Mouse (Mus musculus) hindbrain, embryonic 10.5 days (tissue): Measurements from ENCODE around the gene Trmt1l. TPM values are rescaled to one million over a fixed set of nuclear protein-coding genes. Genes with fewer than 3 reads are reported as not detected.
A peak's percentile ranks its signal among the peaks of the same experiment; 100 is the strongest.
"Not testable (repeated sequence)": the region's sequence is repeated elsewhere in the genome, so short reads cannot be mapped to it uniquely, and the experiment has no call there.

Experiments
- DNase-seq: peaks from one replicate; pipeline ENCODE4 v3.0.0-alpha.2; 2017; ENCODE audit warnings: low spot score
- H3K27ac ChIP-seq: fragments of 300-500 bp; sonication (generic); 2 replicates; pipeline ENCODE4 v1.5.1; 2016; ENCODE audit warnings: mild to moderate bottlenecking, moderate library complexity
- H3K27me3 ChIP-seq: fragments of 300-500 bp; sonication (generic); 2 replicates; pipeline ENCODE4 v1.6.1; 2016; ENCODE audit warnings: mild to moderate bottlenecking; ENCODE audit not compliant: poor library complexity, insufficient read depth, severe bottlenecking
- H3K36me3 ChIP-seq: fragments of 300-500 bp; sonication (generic); 2 replicates; pipeline ENCODE4 v1.6.1; 2016; ENCODE audit warnings: mild to moderate bottlenecking, moderate library complexity
- H3K4me1 ChIP-seq: fragments of 300-500 bp; sonication (generic); replicated peaks from 2 replicates; pipeline ENCODE4 v1.6.1; 2016; ENCODE audit warnings: mild to moderate bottlenecking
- H3K4me3 ChIP-seq: fragments of 300-500 bp; sonication (generic); 2 replicates; pipeline ENCODE4 v1.5.1; 2016; ENCODE audit warnings: mild to moderate bottlenecking, moderate library complexity
- H3K9me3 ChIP-seq: fragments of 300-500 bp; sonication (generic); 2 replicates; pipeline ENCODE4 v1.6.1; 2016; ENCODE audit warnings: mild to moderate bottlenecking, moderate library complexity
- WGBS: fragments of 180-500 bp; shearing (Covaris S2); methylation state at CpG from one replicate; pipeline ENCODE4 v1.1.7; 2016; 5-methylcytosine and 5-hydroxymethylcytosine counted together
- polyA plus RNA-seq: library from polyadenylated mRNA; unstranded; fragments of >200 nt; fragmentation: Nextera tagmentation; extraction: Ambion mirVana; gene quantifications from 2 replicates; pipeline ENCODE4 v1.2.1, GENCODE M21; 2016

Gene Trmt1l
- polyA plus RNA-seq, 1 experiment from 2014 or later: 55.4 TPM

- H3K27me3 ChIP-seq: no peaks in the 10 kb centered on the region
- 55% methylated on average over 4 of the region's 4 CpGs for WGBS
- no peak for DNase-seq
- no peaks in the 10 kb centered on the region for H3K9me3 ChIP-seq
- H3K4me3 ChIP-seq: no peak overlapping the region
- H3K27ac ChIP-seq: no peak overlapping the region
- no peaks in the 10 kb centered on the region for H3K4me1 ChIP-seq
- H3K36me3 ChIP-seq: peaks cover 56% of the 10 kb centered on the region
These were observed 36.6 kb downstream of the Trmt1l start for GRCm38 (mm10) chr1:151464914-151465313.

GRCm38 (mm10) chr1:151466571-151466970, 38.2 kb downstream of the Trmt1l start:
- Histone ChIP-seq H3K27me3 (no peaks in the 10 kb centered on the region), H3K4me3 (no peak overlapping the region), H3K9me3 (no peaks in the 10 kb centered on the region), H3K36me3 (peaks cover 59% of the 10 kb centered on the region), H3K4me1 (no peaks in the 10 kb centered on the region), H3K27ac (no peak overlapping the region)
- no peak for DNase-seq
- 91% methylated on average over 4 of the region's 4 CpGs for WGBS

- Histone ChIP-seq H3K9me3 (no peaks in the 10 kb centered on the region), H3K36me3 (peaks cover 94% of the 10 kb centered on the region), H3K4me1 (no peaks in the 10 kb centered on the region), H3K27ac (no peak overlapping the region), H3K4me3 (no peak overlapping the region), H3K27me3 (no peaks in the 10 kb centered on the region)
- WGBS: 66% methylated on average over 7 of the region's 7 CpGs
- DNase-seq: no peak
These were observed 43.1 kb downstream of the Trmt1l start for GRCm38 (mm10) chr1:151471429-151471828.

GRCm38 (mm10) chr1:151472386-151472785, 44.0 kb downstream of the Trmt1l start:
- H3K4me1 ChIP-seq, H3K9me3 ChIP-seq, H3K4me3 ChIP-seq, H3K27me3 ChIP-seq, H3K27ac ChIP-seq, DNase-seq: not testable (repeated sequence)
- 96% methylated on average over 8 of the region's 8 CpGs for WGBS
- H3K36me3 ChIP-seq: peaks cover 94% of the 10 kb centered on the region

- Histone ChIP-seq H3K36me3 (peaks cover 52% of the 10 kb centered on the region), H3K9me3 (no peaks in the 10 kb centered on the region), H3K4me1 (no peaks in the 10 kb centered on the region), H3K27ac (no peak overlapping the region), H3K27me3 (no peaks in the 10 kb centered on the region), H3K4me3 (no peak overlapping the region)
- 96% methylated on average over 1 of the region's 1 CpGs for WGBS
- DNase-seq: no peak
These were observed 54.2 kb downstream of the Trmt1l start for GRCm38 (mm10) chr1:151482497-151482896.

GRCm38 (mm10) chr1:151483568-151483967, 55.2 kb downstream of the Trmt1l start:
- peaks cover 42% of the 10 kb centered on the region for H3K36me3 ChIP-seq
- DNase-seq: no peak
- no peaks in the 10 kb centered on the region for H3K27me3 ChIP-seq
- no peaks in the 10 kb centered on the region for H3K4me1 ChIP-seq
- no peak overlapping the region for H3K4me3 ChIP-seq
- 82% methylated on average over 1 of the region's 1 CpGs for WGBS
- no peaks in the 10 kb centered on the region for H3K9me3 ChIP-seq
- H3K27ac ChIP-seq: no peak overlapping the region

- H3K4me3 ChIP-seq: no peak overlapping the region
- H3K27me3 ChIP-seq: no peaks in the 10 kb centered on the region
- H3K27ac ChIP-seq: no peak overlapping the region
- H3K4me1 ChIP-seq: no peaks in the 10 kb centered on the region
- H3K36me3 ChIP-seq: peaks cover 41% of the 10 kb centered on the region
- 85% methylated on average over 5 of the region's 5 CpGs for WGBS
- DNase-seq: no peak
- no peaks in the 10 kb centered on the region for H3K9me3 ChIP-seq
These were observed 56.4 kb downstream of the Trmt1l start for GRCm38 (mm10) chr1:151484754-151485153.

- Histone ChIP-seq H3K9me3 (no peaks in the 10 kb centered on the region), H3K4me1 (no peaks in the 10 kb centered on the region), H3K27me3 (no peaks in the 10 kb centered on the region), H3K4me3 (no peak overlapping the region), H3K36me3 (peaks cover 9% of the 10 kb centered on the region; the same call in 1 of the 2 replicates), H3K27ac (no peak overlapping the region)
- 91% methylated on average over 6 of the region's 6 CpGs for WGBS
- DNase-seq: no peak
These were observed 61.5 kb downstream of the Trmt1l start for GRCm38 (mm10) chr1:151489806-151490205.

- DNase-seq: no peak
- Histone ChIP-seq H3K36me3 (no peaks in the 10 kb centered on the region), H3K4me1 (no peaks in the 10 kb centered on the region), H3K27me3 (no peaks in the 10 kb centered on the region), H3K9me3 (no peaks in the 10 kb centered on the region), H3K27ac (no peak overlapping the region), H3K4me3 (no peak overlapping the region)
- 71% methylated on average over 1 of the region's 1 CpGs for WGBS
These were observed 64.1 kb downstream of the Trmt1l start for GRCm38 (mm10) chr1:151492419-151492818.

- Histone ChIP-seq H3K4me3 (no peak overlapping the region), H3K27me3 (no peaks in the 10 kb centered on the region), H3K4me1 (peaks cover 6% of the 10 kb centered on the region), H3K27ac (no peak overlapping the region), H3K36me3 (no peaks in the 10 kb centered on the region), H3K9me3 (no peaks in the 10 kb centered on the region)
- DNase-seq: no peak
These were observed 65.5 kb downstream of the Trmt1l start for GRCm38 (mm10) chr1:151493826-151494225.

- 87% methylated on average over 6 of the region's 6 CpGs for WGBS
- Histone ChIP-seq H3K9me3 (no peaks in the 10 kb centered on the region), H3K4me1 (peaks cover 11% of the 10 kb centered on the region), H3K27me3 (no peaks in the 10 kb centered on the region), H3K4me3 (no peak overlapping the region), H3K36me3 (no peaks in the 10 kb centered on the region), H3K27ac (no peak overlapping the region)
- DNase-seq: no peak
These were observed 66.4 kb downstream of the Trmt1l start for GRCm38 (mm10) chr1:151494711-151495110.

- Histone ChIP-seq H3K36me3 (no peaks in the 10 kb centered on the region), H3K9me3 (no peaks in the 10 kb centered on the region), H3K4me3 (no peak overlapping the region), H3K27me3 (no peaks in the 10 kb centered on the region), H3K27ac (no peak overlapping the region), H3K4me1 (peaks cover 11% of the 10 kb centered on the region)
- no peak for DNase-seq
- WGBS: 91% methylated on average over 2 of the region's 2 CpGs
These were observed 67.4 kb downstream of the Trmt1l start for GRCm38 (mm10) chr1:151495635-151496285.

GRCm38 (mm10) chr1:151497028-151497427, 68.7 kb downstream of the Trmt1l start:
- H3K27ac ChIP-seq: no peak overlapping the region
- no peak overlapping the region for H3K4me3 ChIP-seq
- H3K4me1 ChIP-seq: peaks cover 11% of the 10 kb centered on the region
- WGBS: 87% methylated on average over 8 of the region's 8 CpGs
- no peaks in the 10 kb centered on the region for H3K36me3 ChIP-seq
- H3K9me3 ChIP-seq: no peaks in the 10 kb centered on the region
- H3K27me3 ChIP-seq: no peaks in the 10 kb centered on the region
- peak; percentile 21 for DNase-seq

GRCm38 (mm10) chr1:151497942-151498341, 69.6 kb downstream of the Trmt1l start:
- Histone ChIP-seq H3K36me3 (no peaks in the 10 kb centered on the region), H3K27ac (no peak overlapping the region), H3K9me3 (no peaks in the 10 kb centered on the region), H3K4me3 (no peak overlapping the region), H3K4me1 (peaks cover 11% of the 10 kb centered on the region), H3K27me3 (no peaks in the 10 kb centered on the region)
- DNase-seq: no peak
- WGBS: 88% methylated on average over 2 of the region's 2 CpGs
